Mouse (Mus musculus) layer of hippocampus, adult 11-12 months (tissue): ENCODE measurements around the gene Col8a1.
A peak's percentile ranks its signal among the peaks of the same experiment; 100 is the strongest.

ENCODE experiments used
- DNase-seq: peaks from one replicate; pipeline ENCODE4 v3.0.0; 2022; ENCODE audit warnings: low spot score

Col8a1 gene

DNA sequence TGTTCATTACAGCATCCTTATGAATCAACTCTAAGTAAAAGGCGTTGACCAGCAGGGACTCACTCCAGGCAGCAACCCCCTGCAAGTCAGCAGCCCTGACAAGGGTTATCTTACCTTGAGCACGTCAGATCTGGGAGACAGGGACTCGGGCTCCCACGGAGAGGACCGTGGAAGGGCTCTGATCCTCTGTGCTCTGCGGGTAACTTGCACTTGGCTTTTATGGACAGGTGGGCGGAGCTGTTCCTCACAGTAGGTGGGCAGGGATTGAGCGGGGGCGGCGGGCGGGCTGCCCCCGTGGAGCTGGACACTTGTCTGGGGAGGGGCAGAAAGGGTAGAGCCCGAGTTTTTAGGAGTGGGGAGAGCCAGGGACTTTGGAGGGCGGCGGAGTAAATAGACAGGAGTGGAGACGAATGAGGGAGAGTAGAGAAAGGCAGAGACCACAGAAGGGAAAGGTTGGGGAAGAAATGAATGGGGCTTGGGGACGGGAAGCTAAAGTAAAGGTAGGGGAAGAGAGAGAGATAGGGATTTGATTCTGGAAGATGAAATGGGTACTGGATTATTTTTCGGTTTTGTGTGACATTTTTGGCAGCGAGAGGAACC lies at the start of gene Col8a1:
Gene Col8a1 (minus strand): TSS at position 212 of the 600 bp plus-strand sequence.
- DNase-seq: no peak

DNA sequence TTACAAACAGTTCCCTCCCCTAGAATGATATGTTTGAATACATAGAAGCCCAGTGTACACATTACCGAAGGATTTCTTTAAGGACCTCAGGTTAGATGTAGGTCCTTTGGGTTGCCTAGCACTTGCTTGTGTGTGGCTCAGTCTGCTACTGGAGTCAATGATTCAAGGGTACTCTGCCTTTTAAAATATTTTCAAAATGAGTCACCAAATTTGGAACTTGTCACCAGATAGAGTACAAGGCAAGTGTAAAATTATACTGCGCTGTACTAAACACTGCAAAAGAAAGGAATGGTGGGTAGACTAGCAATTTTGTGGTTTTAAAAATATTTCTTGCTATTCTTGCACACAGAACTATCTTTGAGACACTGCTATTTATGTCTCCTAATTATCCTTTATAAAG lies 47.3 kb upstream of the Col8a1 start:
- no peak for DNase-seq

DNA sequence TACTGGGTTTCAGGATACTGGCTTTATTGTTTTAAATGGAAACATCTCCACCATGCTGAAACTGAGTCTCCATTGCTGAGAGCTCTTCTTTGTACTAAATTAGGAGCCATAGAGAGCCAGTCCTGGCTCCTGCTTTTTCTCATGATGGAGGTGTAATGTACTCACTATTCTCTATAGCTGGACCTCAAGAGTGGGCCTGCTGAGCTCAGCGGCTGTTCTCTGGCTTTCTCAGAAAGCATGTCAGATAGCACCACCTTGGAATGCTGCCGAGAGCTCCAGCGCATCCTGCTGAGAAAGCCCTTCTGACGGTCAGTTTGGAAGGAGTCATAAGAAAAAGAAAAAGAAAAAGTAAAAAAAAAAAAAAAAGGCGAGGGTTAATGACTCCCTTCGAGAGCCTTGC lies 41.8 kb upstream of the Col8a1 start:
- DNase-seq: no peak

DNA sequence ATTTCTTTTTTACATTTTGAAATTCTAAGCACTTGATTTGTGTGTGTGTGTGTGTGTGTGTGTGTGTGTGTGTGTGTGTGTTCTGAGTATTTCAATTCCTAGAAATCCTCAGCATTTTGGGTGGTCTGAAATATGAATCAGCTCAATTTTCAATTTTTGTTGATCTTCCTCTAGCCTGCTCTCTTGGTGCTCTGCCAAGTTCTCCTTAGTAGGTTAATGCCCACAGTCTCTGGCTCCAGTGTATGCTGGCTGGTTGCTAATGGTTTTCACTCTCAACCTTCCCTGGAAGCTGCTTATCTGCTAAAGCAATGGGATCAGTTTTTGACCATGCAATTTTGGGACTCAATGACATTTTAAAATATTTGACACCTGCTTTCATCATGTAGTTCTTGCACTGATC lies 24.5 kb upstream of the Col8a1 start:
- no peak for DNase-seq

DNA sequence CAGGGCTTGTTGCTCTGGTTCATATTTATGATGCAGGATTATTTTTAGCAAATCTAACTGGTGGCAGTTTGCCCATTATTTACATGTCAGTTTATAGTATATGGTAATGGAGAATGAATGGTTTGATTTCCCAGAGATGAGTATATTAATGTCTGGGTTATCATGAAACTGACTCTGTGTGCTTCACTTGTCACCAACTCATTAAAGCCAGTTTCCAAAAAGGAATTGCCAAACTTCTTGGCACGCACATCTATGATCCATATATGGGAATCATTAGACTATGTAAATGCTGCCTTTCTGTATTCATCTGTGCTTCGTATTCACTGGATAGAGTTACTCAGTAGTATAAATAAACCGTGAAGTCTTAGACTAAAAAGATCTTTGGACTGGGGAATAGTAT lies 11.1 kb upstream of the Col8a1 start:
- no peak for DNase-seq

DNA sequence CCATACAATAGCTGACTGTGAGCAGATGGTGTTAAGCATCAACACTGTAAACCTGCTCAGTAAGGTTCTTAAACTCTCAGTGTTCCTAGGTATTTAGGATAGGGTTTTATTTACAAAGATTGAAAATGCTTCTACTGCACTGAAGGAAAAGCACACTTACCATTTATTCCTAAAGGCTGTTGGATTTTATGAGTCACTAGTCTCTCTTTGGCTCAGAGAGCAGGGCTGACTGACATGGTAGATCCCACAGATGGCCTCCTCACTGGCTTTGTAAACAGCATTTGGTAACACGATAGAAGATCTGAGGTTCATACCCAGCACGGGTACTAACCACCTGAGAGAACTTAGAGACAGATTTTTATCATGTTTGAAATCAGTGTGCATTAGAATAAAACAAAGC lies 5.3 kb upstream of the Col8a1 start:
- DNase-seq: no peak

DNA sequence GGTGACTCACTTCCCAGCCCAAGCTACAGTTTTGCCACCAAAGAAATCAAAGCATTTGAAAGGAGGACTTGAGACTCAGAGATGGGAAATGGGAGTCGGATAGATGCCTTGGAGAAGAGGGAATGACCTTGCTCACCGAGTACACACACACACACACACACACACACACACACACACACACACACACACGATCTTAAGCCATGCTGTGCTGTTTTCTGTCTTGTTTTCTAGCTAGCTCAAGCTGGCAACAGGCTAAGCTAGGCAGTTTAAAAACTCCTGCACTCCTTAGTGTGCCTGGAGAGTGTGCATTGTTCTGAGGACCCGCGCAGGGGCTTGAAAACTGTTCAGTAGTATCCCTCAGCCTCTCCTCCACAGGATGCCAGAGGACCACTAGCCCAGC lies 1.2 kb upstream of the Col8a1 start:
- DNase-seq: no peak

DNA sequence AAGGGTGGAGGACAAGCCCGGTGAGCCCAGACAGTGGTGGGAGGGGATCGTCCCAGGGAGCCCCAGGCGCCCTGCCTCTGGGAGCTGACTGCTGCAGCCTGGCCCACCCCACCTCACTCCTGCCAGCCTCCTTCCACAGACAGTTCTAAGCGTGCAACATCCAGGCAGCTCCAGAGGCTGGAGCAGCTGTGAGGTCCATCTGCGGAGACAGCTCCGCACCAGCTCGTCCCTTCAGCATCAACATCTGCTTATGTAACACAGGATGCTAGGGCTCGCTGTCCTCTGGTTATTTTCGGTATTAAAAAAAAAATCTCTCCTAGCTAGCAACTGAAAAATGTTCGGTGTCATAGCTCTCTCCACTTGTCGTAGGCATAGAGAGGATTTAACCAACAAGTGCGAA lies 704 bp upstream of the Col8a1 start:
- peak; percentile 38 for DNase-seq

DNA sequence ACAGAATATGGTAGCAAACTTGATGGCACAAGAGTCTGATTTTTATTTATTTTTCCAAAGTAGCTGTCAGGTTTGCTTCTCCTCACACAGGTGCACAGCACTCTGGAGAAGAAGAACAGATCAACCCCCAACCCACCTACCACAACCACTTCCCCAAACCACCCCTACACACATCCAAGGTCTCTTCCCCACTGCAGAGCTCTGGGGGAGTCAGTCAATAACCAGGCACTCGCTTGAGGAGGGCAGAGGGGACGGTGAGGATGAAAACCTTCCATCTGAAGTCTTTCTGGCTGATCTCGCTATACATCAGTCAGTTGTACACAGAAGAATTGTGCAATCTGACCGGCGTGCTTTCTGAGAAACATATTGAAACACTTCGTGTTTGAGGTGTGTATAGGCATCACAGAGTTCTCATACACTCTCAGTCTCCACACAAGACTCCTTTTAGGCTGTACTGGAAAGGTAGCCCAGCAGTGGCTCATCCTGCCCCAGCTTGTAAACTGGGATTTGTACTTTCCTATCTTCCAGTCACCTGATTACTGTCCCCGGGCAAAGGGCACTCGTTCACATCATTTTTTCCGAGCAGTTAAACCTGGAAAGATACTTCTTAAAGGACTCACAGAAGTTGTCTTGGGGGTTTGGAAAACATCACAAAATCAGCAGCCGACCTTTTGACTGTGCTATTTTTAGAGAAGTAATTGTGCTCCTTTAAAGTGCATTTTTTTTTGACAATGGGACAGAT lies 827 bp downstream of the Col8a1 start:
- no peak for DNase-seq

DNA sequence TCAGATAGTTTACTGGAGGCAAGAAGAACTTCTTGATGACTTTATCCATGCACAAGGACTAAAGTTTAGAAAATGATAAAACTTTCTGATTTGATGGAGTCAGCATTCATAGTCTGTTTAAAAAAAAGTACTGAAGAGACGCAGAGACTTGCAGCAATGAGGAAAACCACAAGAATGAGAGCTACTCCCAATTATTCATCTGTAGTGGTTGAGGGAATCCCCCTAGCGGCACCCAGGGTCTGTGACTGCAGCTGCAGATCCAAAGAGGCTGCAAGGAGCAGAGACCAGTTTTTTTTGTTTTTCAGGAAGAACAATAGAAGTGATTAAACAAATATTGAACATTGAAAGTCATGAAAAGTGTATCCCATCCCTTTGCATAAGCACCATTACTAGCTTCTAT lies 4.0 kb downstream of the Col8a1 start:
- no peak for DNase-seq

DNA sequence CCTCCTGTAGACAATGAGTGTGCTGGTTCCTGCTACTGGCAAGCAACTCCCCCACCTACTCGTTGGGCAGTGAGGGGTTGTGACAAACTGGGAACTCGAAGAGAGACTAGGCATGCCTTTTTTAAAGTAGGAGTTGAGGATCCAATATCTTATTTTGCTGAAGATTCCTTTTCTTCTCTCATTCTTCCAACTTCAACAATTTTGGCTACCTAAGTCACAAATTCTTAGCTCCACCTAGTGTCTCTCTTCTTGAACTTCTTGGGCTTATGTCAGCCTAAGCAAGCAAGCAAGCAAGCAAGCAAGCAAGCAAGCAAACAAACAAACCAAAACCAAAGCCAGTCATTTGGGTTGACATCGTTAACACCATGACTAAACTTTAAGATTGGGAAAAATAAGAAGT lies 6.4 kb downstream of the Col8a1 start:
- no peak for DNase-seq

DNA sequence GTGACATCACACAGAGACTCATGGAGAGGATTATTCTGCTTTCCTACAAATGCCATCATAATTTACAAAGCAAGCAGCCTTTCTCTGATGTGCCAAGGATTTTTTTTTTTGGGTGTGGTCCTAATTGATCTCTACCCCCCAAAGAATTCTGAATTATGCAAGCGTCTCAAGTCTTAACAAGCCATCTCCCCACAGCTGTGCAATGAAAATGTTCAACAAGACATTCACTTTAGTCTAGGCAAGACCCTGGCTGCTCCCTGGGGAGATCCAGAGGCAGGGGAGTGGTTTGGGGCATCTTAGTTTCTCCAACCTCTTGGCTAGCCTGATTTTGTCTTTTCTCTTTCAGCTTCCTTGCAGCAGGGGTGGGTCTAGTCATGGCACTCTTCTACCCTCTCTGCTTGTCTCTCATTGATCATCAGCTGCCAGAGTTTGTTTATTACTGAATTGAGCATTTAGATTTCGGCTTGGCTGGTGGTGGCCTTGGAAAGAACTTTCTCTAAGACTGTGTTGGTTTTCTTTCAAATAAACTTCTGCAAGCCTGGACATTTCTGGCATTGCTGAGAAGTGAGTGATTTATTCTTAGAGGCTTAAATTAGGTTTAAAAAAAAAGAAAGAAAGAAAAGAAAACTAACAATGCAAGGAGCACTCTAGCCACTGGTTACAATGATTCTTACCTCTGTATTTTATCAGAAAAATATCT lies 7.0 kb downstream of the Col8a1 start:
- no peak for DNase-seq

DNA sequence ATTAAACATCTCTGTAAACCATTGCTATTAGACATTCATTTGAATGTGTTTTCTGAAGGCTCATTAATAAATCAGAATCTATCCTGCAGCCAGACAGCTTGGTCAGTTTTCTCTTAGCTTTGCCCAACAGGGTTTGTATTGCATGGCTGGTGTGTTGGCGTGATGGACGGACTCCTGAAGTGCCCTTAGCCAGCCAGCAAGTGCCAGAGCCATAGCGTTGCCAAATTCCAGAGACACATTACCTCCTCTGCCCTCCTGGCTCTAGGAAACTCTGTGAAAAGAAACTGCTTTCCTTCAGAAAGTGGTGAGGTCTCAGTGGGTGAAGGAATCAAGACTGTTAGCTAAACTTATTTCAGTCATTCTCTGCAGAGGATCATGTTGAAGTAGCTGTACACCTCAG lies 14.4 kb downstream of the Col8a1 start:
- DNase-seq: no peak

DNA sequence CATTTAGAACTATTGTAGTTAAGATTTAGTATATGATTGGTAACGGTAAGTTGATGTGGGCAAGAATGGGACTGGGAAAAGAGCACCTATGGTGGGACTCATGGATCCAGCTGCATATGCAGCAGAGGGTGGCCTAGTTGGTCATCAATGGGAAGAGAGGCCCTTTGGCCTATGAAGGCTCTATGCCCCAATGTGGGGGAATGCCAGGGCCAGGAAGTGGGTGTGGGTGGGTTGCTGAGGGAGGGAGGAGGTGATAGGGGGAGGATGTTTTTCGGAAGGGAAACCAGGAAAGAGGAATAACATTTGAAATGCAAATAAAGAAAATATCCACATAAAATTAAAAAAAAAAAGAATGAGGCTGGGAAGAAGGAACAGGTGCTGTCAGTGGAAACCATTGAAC lies 19.6 kb downstream of the Col8a1 start:
- DNase-seq: no peak

DNA sequence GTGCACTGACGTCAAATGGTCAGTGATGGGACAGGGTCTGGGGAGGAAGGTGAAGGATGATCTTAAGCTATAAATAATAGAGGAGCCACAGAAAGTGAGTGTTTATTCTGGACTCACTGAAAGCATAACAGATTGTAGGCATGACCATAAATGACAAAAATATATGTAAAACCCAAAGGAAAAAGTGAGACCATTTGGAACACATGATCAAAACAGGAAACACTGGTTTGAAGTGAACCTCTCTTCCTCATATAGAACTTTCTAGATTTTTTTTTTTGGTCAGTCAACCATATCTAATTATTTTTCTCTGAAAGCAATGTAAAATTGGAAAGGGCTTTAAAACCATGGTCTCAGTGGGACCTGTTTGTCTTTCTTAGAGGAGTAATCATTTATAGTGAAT lies 21.0 kb downstream of the Col8a1 start:
- DNase-seq: no peak

DNA sequence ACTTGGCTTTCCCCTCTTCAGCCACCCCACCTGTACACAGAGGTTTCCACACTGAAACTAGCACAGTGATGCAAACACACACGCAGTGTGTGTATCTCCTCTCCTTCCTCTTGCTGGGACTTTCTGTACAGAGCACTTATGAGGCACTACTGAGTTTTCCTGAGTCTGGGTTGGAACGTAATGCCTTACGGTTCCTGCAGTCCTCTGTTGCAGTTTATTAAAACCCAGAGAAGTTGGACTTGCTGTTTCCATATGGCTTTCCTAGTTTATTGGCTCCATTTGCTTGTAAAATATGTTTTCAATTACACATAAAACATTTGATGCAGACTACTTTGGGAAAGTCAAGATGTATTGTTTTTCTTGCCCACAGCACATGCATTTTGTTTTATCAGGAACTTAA lies 21.4 kb downstream of the Col8a1 start:
- no peak for DNase-seq

DNA sequence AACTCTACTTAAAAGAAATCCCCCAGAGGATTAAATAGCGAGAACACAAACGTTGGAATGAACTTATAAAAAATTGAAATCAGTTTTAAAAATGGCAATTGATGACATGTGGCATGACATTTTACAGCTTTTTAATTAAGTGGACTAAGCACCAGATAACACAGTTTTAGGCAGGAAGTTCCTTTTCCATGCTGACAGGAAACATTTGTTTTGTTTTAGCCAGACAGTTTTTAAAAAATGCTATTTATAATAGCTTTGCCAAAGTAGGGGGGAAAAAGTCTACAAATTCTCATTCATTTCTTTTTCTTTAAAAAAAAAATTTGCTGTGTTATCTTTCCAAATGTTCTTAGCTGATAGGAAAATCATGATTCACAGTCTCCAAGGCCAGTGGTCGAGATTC lies 29.6 kb downstream of the Col8a1 start:
- DNase-seq: no peak

DNA sequence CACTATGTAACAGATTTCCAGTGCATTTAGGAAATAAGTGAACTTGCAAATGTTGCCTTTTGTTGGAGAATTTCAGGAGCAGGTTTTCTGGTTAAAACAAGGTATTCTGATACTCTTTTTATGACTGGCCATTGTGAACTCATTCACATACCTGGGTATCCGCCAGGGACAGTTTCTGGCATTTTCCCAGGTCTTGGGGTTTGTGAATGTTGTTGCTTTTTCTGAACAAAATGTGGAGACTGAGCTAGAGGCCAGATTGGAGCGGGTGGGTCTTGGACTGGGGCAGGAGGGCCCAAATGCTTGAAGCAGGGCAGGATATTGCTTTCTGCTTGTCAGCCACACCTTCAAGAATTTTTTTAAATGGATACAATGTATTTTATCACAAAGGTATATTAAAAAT lies 35.6 kb downstream of the Col8a1 start:
- no peak for DNase-seq

DNA sequence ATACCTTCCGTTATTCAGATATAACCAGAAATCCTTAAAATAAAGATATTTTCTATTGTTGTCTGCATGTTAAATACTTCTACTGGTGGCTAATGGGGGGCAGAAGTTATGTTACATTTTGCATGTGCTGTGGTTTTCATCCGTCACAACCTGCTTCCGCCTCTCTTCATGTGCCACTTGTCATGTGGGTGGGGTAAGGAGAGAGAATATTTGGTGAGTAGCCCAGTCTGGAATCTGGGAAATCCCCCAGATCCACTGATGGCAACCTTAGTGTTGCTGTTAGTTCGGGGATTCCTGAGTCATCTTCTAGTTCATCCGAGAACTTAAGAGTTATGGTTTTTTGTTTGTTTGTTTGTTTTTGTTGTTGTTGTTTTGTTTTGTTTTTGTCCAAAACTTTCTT lies 55.8 kb downstream of the Col8a1 start:
- no peak for DNase-seq

DNA sequence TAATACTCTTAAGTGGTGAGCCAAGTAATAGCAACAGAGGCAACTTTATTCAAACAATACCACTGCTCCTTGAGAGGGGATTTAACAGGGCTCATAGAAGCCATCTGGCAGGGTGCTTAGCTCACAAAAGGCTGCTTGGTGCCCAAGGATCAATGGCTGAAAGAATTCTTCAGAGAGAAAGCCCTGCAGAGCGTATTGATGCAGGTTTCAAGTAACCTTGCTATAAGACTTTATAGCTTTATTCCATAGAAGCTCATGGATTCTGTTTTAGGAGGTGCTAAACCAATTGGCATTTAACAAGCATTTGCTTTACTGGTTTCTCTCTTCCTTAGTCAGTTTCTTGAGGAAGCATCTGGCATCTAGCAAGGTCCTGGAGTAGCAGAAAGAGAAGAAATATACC lies 59.8 kb downstream of the Col8a1 start:
- no peak for DNase-seq

DNA sequence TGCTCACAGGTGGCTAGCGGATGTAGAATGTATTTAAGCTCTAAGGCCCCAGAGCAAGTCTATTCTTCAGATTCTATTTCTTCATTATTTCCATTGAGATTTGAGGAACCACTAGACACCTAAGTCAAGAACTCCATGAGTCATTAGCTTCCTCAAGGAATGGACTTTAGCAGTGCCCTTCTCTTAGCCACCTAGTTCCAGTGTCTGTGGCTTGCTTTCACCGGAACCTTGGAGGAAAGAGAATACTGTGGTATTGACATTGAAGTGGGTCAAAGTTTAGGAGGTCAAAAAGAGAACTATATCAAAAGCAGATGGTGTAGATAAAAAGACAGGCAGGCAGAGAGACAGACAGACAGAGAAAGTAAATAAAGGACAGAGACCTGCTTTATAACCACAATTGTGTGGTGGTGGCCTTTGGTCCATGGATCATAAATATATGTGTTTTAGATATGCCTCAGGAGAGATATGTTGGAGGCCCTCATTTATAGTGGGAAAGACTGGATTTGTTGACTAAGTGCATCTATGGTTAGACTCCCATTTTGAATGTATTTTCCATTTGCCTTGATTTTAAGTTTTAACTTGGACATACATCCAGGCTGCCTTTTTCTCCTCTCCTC lies 60.5 kb downstream of the Col8a1 start:
- DNase-seq: no peak

DNA sequence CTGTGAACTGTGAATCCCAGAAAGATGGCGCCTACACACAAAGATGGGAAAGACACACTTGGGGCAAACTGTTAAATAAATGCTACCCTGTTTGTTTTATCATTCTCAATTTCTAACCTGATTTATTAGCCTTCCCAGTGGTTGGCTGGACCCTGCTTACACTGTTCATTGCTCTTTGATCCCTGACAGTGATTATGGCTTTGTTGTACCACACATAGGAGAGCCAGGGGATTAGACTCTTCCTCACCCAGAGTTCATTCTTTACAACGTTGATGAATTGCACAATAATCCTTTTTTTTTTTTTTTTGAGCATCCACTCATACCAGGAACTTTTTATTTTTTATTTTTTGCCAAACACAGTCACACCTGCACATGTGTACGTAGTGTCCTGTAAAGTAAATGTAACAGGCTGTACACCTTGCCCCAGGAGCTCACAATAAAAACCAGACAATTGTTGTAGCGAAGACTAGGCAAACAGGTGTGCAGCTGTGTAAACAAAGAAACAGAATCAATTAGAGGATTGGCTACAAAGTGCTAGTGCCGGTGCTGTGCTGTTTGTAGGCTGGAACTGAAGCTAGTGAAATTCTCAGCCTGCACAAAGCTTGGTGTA lies 68.6 kb downstream of the Col8a1 start:
- DNase-seq: no peak

DNA sequence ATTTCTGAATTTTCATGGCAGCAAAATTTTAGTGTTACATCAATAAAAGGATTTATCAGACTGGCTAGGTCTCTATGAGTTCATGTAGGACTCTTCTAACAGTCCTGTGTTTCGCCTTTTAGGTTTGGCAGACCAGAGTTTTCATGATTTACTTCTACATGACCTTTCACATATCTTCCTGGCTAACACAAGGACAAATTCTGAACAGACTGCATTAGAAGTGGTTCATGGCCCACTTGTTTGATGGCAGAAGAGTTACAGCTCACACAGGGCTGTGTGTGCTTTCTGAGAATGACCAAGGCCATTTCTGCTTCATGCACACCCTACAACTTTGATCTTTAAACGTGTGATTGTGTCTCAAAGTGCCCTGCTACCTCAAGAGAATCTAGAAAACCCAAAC lies 82.3 kb downstream of the Col8a1 start:
- no peak for DNase-seq
